Mouse (Mus musculus): Measurements from ENCODE around the gene Scap.
A peak's percentile ranks its signal among the peaks of the same experiment; 100 is the strongest.
"Not testable (repeated sequence)": the region's sequence is repeated elsewhere in the genome, so short reads cannot be mapped to it uniquely, and the experiment has no call there.

The Scap gene

DNA sequence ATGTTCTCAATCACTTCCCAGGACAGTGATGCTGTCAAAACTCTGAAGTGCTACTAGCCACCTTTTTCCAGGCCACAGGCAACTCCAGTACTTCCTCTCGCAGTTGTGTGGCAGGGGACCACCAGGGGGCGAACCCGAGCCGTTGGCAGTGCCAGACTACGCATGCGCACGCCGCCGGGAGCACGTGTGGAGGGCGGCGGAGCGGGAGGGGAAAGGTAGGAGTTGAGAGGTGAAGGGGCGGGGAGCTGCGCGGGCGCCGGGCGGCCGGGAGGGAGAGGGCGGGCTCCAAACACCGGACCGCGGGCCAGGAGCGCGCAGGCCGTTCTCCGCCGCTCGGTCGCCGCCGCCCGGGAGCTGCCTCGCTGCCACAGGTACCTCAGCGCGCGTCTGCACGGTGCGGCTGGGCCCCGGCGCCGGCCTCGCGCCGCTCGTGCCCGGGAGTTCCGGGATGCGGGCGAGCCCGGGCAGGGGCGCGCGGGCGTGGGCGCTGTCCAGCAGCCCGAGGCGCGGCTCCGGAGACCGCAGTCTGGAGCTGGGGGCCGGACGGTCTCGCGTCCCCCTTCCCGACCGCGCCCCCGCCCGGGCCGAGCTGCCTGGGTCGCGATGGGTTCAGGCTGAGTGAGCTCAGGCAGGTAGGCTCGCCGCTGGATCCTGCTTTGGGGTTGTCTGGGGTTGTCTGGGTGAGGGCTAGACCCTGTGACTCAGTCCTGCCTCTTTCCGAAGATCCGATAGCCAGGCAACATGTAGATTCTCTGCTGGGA, at the start of gene Scap:
Scap (plus strand) TSS at position 154 of the 761 bp plus-strand sequence.
- DNase-seq: peak; percentile 99

DNA sequence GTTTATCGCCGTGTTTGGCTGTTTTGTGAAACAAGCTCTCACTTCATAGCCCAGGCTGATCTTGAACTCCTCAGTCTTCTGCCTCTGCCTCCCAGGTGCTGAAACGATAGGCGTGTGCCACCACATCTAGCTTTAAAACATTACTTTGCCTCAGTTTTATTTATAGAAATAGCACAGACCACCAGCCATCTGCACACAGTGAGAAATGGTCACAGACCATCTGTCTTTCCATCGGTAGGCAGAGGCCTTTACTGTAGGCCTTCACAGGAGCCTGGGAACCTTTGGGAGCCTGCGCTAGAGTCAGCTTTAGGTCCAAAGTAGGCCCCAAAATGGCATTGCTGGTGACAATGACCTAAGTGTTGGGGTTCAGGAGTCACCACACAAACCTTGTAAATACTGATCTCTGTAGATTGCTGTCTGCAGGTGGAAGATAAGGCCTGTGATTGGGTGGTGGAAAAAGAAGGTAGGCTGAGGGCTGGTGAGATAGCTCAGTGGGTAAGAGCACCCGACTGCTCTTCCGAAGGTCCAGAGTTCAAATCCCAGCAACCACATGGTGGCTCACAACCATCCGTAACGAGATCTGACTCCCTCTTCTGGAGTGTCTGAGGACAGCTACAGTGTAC, 48.9 kb upstream of the Scap start:
- DNase-seq: peak; percentile 30 to 31

DNA sequence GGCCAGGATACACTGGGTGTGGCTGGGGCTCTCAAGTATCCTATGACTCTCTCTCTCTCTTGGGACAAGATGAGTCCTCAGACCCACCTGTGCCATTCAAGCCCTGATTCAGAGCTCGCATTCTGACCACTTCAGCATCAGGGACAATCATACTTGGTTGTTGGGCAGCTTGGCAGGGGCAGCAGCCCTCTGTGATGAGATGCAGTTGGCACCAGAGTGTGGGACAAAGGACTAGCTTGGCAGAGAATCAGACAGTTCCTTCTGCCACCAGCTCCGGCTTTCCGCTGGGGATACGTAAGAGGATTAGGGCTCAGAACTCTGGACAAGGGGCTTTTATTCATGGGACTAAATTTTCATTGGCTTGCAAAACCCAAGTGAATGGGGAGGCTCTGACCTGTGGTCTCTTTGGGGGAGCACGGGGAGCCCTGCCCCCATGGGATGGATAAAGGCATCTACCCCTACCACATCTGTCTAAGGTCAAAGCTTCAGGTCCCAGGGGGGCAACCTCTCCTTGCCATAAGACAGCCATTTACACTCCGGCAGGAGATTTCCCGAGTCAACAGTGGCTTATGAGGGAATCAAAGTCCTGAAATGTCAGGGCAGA, 45.7 kb upstream of the Scap start:
- DNase-seq: peak; percentile 46 to 47

DNA sequence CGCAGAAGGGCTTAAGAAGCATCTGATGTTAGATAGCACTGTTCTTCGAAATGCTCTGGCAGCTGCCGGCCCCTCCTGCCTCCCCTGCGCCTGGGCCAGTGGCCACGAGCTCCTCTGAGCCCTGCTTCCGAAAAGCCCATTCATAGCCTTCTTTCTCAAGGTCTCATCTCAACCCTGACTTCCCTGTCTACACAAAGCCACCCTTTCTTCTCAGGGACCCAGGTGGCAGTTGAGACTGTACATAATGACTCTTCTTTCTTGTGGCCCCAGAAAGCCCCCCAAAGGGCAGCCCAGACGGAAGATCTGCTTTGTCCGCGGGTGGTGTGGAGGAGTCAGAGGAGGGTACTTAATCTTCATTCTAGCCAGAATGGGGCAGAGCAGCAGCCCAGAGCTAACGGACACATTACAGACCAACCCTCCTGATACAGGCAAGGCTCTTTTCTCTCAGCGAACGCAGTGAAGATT, 39.8 kb upstream of the Scap start:
- no peak for DNase-seq

DNA sequence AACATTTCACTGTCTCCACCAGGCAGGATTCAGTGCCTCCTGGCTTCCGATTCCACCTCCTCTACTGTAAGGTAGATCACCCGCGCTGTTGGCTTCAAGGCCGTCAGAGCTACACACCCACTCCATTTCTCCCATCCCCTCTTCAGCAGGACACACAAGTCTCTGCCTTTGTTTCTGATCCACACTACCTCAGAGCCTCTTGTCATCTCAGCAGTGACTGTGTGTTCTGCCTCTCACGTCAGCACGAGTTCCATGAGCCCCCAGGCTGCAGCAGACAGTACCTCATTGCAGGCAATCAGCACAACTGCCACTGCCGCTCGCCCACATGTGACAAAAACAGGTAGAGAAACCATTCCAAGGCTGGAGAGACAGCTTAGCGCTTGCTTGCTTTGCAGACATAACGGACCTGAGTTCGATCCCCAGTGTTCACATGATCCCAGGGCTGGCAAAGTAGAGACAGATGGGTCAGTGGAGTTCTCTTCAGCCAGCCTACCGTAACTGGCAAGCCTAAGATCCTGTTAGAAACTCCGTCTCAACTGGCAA, 39.1 kb upstream of the Scap start:
- no peak for DNase-seq

DNA sequence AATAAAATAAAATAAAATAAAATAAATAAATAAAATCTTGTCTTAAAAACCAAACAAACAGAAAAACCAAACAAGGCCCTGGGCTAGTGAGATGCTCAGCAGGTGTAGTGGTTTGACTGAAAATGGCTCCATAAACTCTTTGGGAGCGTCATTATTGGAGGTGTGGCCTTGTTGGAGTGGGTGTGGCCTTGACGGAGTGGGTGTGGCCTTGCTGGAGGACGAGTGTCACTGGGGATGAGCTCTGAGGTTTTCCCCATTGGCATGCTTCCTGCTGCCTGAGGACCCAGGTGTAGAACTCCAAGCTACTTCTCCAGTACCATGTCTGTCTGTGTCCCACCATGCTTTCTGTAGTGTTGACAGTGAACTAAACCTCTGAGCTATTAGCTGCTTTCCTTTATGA, 38.3 kb upstream of the Scap start:
- no peak for DNase-seq

DNA sequence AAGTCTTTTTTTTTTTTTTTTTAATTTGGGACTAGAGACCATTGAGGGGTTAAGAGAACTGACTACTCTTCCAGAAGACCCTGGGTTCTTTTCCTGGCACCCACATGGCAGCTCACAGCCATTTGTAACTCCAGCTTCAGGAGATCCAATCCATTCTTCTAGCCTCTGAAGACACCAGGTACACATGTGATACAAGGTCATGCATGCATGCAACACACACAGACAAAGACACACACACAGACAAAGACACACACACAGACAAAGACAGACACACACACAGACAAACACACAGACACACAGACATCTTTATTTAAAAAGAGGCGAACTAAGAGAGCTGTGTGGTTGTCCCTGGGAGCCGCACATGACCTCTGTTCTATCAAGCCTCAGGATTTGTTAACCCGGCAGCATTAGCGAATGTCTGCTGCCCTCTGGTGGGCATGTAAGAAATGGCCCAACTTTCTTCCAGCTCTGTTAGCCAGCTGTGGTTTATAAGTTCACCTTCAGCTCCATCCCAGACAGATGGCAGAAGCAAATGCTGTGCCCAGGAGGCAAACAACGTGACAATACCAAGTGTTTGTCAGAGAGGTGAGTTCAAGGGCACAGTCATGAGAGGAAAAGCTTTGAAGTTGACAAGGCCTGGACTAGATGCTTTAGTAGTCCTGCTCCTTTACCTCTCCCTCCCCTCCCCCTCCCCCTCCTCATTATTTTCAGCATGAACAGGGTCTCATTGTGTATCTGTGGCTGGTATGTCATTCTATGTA, 36.0 kb upstream of the Scap start:
- DNase-seq: peak; percentile 83 to 88

DNA sequence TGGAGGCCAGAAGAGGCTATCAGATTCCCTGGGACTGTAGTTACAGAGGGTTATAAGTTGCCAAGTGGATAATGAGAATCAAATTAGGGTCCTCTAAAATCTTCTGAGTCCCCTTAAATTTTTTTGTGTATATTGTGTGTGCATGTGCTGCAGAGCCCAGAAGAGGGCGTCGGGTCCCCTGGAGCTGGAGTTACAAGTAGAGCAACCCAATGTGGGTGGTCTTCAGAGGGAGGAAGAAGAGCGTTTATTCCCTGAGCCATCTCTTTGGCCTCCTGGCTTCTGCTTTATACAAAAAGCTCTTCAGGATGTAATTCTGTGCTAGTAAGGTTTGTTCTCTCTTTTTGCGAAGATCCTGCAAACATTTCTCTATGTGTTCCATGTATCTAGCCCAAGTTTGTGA, 28.6 kb upstream of the Scap start:
- DNase-seq: no peak

DNA sequence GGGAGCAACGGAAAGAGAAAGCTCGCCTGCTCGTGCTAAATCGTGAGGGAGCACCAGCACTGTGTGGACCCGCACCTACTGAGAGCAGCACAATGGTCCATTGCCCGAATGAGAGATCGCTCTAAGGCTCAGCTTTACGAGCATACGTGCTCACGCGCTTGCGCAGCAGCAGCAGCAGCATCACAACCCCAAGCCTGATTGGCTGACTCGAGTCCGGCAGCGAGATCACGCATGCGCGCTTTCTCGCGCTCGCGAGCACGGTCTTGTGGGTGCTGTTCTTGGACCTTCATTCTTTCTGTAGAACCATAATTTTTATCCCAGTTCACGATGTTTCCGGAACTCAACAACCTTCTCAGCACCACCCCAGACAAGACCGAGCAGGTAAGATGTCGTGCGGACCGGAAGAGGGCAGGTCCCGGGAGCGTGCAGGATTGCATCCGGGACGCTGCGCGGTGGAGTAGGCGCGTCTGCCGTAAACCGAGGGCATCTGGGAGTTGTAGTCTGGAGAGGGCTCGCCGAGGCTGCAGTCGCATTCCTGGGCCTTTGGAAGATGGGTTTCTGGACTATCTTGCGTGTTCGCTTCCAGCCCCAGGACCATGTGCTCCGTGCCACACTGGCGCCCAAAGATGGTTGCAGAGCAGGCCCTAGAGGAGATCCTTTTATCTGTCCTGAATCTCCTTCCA, 28.0 kb upstream of the Scap start, which contains the start of gene Elp6:
Elp6 (plus strand) TSS at position 205 of the 683 bp plus-strand sequence.
- DNase-seq: peak; percentile 91 to 94

DNA sequence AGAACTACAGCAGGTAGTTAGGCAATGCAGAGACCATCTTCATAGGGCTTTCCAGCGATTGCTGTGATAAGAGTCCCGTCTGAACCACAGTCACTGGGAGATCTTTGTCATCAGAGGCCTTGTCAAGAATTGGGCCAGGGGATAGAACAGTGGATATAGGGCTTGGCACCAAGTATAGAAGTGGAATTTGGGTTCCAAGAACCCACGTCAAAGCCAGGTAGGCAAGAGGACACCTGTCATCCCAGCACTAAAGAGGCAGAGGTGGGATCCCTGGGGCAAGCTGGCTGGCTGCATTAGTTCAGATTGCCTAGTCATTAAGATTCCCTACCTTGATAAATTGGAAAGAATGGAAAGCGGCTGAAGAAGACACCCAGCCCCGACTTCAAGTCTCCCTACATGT, 26.7 kb upstream of the Scap start:
- DNase-seq: no peak

DNA sequence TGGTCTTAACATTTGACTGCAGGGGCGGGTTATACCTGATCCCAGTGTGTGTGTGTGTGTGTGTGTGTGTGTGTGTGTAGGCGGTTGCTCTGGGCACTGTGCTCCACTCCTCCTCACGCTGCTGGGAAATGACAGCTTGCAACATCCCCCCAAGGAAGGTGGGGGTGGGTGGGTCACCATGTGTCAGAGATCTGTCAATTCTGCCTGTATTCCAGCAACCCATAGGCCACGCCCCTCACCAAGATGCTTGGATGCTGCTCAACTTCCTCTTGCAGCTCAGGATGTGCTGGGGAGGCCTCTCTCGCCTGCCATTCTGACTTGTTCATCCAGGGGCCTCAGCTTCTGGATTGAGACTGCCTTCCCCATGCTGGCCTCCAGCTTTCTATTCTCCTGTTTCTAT, 18.4 kb upstream of the Scap start:
- no peak for DNase-seq

DNA sequence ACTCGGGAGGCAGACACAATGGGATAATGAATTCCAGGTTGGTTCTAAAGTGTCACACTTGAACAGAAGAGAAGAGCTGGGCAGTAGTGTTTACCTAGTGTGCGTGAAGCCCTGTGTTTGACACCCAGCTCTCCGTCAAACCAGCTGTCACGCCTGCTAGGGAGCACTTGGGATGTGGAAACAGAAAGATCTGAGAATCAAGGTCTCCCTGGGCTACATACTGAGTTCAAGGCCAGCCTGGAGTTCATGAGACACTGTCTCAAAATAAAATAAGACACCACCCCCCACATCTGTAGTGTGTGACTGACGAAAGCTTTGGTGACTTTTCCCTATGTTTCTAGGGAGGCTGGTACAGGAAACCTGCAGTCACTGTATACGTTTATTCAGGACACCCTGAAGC, 17.7 kb upstream of the Scap start:
- no peak for DNase-seq

DNA sequence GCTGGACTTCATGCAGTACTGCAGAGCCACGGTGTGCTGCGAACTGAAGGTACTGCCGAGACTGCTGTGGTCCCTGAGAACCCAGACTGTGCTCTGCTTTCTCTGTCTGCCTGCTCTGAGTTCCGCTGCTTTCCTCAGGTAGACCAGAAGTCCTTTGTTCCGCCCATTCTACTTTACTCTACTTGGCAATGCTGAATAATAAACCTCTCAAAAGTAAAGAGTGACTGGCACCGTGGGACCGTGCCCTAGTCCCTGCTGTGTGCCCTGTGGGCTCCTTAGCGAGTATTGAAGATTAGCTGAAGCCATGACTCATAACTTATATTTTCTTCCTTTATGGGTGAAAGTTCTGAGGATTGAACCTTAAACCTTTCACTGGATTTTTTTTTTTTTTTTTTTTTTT, 17.2 kb upstream of the Scap start:
- DNase-seq: no peak

DNA sequence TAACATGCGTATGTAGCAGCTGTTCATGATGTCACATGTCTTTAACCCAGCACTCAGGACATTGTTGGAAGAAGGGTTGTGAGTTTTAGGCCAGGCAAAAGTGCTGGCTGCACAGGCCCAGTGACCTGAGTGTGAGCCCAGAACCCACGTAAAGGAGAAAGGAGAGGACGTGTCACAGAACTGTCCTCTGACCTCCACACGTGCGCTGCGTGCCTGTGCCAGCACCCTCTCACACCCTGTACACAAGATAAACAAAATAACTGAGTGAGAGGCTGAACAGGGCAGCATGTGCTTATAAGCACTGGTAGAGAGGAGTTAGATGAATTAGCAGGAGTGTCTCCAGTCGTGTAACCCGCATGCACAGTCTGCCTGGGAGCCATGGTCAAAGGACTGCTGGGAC, 16.6 kb upstream of the Scap start:
- no peak for DNase-seq

DNA sequence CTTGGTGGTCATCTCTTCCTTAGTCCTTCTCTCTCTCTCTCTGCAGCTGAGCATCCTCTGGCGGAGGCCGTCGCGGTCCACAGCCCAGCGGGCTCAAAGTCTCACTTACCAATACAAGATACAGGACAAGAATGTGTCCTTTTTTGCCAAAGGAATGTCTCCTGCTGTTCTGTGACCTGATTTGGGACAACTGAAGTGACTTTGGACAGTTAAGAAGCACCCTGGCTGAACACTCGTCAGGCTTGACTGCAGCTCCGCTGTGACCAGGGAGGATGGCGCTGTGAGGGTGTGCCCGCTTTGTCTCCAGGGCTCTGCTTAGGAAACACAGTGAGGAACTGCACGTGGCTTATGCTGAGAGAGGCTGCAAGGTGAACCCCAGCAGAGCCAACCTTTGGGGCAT, 12.3 kb upstream of the Scap start:
- DNase-seq: no peak

DNA sequence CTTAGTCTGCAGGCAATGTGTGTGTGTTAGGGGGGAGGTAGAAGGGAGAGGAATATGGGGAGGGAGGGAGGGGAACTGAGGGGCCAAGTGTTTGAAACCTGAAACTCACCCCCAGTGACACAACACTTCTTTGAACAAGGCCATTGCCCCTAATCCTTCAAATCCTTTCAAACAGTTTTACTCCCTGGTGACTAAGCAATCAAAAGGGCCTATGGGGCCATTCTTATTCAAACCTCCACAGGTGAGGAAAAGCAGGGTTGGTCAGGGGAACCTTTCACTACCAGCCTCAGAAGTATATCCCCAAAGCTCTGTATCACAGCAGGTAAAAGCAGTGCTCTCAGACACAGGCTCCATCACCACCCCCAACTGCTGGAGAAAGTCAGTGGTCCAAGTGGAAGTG, 10.1 kb upstream of the Scap start:
- DNase-seq: no peak

DNA sequence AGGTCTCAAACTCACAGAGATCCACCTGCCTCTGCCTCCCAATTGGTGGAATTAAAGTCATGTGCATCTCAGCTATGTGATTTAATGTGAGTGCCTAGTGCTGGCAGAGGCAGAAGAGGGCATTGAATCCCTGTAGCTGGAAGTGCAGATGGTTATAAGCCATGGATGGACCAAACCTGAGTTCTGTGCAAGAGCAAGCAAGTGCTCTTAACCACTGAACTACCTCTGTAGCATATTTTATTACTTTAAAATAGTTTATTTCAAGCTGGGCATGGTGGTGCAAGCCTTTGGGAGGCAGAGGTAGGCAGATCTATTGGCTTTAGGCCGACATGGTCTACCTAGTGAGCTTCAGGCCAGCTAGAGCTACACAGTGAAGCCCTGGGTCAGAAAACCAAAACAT, 8.9 kb upstream of the Scap start:
- DNase-seq: no peak

DNA sequence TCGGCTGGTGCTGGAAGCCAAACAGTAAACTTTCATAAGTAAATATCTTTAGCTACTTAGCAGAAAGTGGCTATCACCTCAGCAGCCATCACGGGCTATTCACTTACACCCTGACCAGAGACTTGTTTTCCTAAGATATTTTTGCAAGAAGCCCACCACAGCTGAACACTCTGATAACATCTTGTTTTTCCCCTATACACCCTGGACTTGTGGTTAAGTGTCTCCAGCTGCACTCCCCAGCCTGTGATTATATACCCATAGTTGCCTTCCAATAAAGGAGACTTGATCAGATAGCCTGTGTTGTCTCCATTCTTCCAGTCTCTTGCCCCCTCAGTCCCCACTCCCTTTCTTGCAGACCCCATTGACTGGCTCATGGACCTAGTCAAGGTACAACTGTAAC, 4.9 kb upstream of the Scap start:
- DNase-seq: no peak

DNA sequence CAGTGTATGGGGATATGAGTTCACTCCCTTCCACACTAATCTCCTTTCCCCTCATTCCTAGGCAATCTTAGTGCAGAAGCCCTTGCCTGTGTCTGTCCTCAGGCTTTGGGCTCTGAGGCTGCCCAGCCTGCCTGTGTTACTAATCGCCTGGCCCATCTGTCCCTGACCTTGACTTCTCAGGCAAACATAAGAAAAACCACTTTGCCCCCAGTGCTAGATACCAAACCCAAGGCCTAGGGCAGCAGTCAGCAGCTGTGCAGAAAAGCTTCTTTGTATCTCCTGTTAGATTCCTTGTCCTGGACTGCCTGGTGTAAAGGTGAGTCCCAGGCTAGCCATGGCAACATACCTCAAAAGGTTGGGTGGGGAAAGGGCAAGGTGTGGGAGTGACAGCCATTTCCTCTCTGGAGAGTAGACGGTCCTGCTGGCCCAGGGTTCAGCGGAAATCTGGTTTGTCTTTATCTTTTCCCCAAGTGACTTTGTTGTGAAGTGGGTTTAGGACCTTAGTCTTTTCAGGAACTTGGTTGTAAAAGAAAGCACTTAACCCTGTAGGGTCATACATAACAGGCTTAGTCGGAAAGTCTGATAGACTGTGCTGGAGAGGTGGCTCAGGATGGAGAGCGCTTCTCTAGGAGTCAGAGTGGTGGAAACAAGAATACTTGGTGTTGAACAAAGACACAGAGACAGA, 4.0 kb upstream of the Scap start:
- no peak for DNase-seq

DNA sequence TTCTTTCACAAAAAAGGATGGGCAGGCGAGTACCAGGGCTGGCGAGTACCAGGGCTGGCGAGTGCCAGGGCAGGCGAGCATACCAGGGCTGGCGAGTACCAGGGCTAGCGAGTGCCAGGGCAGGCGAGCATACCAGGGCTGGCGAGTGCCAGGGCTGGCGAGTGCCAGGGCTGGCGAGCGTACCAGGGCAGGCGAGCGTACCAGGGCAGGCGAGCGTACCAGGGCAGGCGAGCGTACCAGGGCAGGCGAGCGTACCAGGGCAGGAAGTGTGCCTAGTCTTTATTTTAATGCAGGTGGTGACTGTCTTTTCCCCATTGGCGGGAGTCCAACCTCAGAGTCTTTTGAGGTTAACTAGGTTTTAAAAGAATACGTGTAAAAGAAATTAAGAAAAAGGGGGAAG, 3.4 kb upstream of the Scap start:
- DNase-seq: peak; percentile 38 to 47

DNA sequence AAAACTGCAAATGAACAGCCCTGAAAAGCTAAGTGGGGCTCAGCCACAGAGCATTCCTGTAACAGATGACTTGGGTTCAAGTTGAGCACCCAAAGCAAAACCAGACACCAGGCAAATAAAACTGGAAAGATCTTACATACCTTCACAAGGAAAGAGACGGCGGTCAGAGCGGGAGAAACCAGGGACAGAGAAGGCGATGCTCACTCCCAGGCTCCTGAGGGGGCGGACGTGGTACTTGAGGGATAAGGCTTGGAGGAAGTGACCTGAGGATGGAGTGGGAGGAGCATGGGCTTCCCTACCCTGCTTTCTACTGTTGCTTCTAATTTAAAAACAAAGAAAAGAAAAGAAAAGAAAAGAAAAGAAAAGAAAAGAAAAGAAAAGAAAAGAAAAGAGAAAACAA, 2.7 kb upstream of the Scap start:
- DNase-seq: no peak

DNA sequence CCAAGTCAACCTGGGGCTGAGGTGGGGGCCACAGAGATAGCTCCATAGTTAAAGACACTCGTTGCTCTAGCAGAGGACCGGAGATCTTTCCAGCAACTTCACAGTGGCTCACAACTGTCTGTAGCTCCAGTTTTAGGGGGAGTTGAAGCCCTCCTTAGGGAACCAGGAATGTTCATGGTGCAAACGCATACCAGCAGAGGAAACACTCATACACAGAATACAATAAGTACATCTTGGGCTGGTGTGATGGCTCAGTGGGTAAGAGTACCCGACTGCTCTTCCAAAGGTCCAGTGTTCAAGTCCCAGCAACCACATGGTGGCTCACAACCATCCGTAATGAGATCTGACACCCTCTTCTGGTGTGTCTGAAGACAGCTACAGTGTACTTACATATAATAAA, 2.2 kb upstream of the Scap start:
- DNase-seq: not testable (repeated sequence)

Data from cerebellum, postnatal 36 days (tissue).